Mouse (Mus musculus) thymus, adult 2 months (tissue): ENCODE measurements around the gene Trpc5.

Experiments used
- CTCF ChIP-seq: fragments of 200-500 bp; IDR thresholded peaks from 2 replicates; pipeline ENCODE4 v1.5.1; 2012; ENCODE audit warnings: mild to moderate bottlenecking, control low read depth, low read length, moderate library complexity, borderline replicate concordance; ENCODE audit not compliant: control insufficient read depth, poor library complexity, insufficient read depth; ENCODE audit errors: extremely low read depth
- POLR2A ChIP-seq: fragments of 200-500 bp; IDR thresholded peaks from 2 replicates; pipeline ENCODE4 v1.6.1; 2012; ENCODE audit warnings: mild to moderate bottlenecking, low read length, control low read depth, moderate library complexity; ENCODE audit not compliant: control insufficient read depth, poor library complexity, insufficient read depth; ENCODE audit errors: extremely low read depth

- TF ChIP-seq CTCF (no peak), POLR2A (no peak)
Observed at GRCm38 (mm10) chrX:144688142-144688206, at the start of gene Trpc5.
